ENCODE assay signal across 14 mouse cellular contexts in genomic region chr9:54642556-54642955, GRCm38 (mm10). TPM values are rescaled to one million over a fixed set of nuclear protein-coding genes. Genes with fewer than 3 reads are reported as not detected.
A peak's percentile ranks its signal among the peaks of the same experiment; 100 is the strongest.
DNase-seq lines count a peak whose midpoint lies in the region; TF ChIP-seq lines count a peak whose summit lies in the region.
"Had no signal": no experiment of that assay in that cellular context is flagged by ENCODE, and none has a peak within 500 bp of the region (broad histone marks: within the 10 kb centered on the region; RNA-seq: fewer than 3 reads in every experiment).

No protein-coding gene starts in this region.

- peak; percentile 19 for DNase-seq in lung, postnatal 25 days (ENCODE audit: low spot score)
- DNase-seq in lung, postnatal 4 days = no peak
- DNase-seq in Muller cell, postnatal 12 days (ENCODE audit: inconsistent ontology term) = peak; percentile 30
- DNase-seq in thymus, postnatal 14 days = peak; percentile 47
- DNase-seq in retina, embryonic 14.5 days (ENCODE audit: low spot score) = no peak
- DNase-seq in right cerebral cortex, adult 18-20 months = no peak
- DNase-seq in layer of hippocampus, adult 9-11 months = no peak
- DNase-seq: cerebellum, postnatal 14 days; gastrocnemius, postnatal 36 days; layer of hippocampus, postnatal 36 days; lung, adult 2 months had no signal

- H3K36me3 ChIP-seq in myocyte (ENCODE audit: control insufficient read depth, insufficient read depth) = no peaks in the 10 kb centered on the region
- H3K36me3 ChIP-seq: hindbrain, embryonic 15.5 days; midbrain, embryonic 12.5 days had no signal

- no peaks in the 10 kb centered on the region for H3K27me3 ChIP-seq in myocyte (ENCODE audit: control insufficient read depth, insufficient read depth, insufficient read length)
- H3K27me3 ChIP-seq: hindbrain, embryonic 15.5 days; midbrain, embryonic 12.5 days had no signal

- H3K79me2 ChIP-seq in myocyte (ENCODE audit: control insufficient read depth, insufficient read depth) = peaks cover 14% of the 10 kb centered on the region

- H3K4me3 ChIP-seq in myocyte = peak overlapping the region; percentile 26
- H3K4me3 ChIP-seq: hindbrain, embryonic 15.5 days; midbrain, embryonic 12.5 days had no signal

- no peak overlapping the region for H3ac ChIP-seq in myocyte (ENCODE audit: control insufficient read depth, insufficient read length)

- peak overlapping the region; percentile 70 for H3K4me2 ChIP-seq in myocyte (ENCODE audit: low read depth)
- H3K4me2 ChIP-seq: hindbrain, embryonic 15.5 days; midbrain, embryonic 12.5 days had no signal

- TF ChIP-seq POLR2A in myocyte (IDR thresholded peaks at IDR 0.05; ENCODE audit: insufficient read length, low read depth) = no peak

TF ChIP-seq in myocyte, 11 proteins besides CTCF, POLR2A, EP300 and RAD21:
- TF ChIP-seq MYOD1 (IDR thresholded peaks at IDR 0.05; ENCODE audit: control insufficient read depth in 1 of 3, insufficient read length in 2 of 3, low read depth in 2 of 3) = no peak
- no peak for TF ChIP-seq REST (IDR thresholded peaks at IDR 0.05; ENCODE audit: insufficient read depth, insufficient read length)
- TF ChIP-seq TCF3 (IDR thresholded peaks at IDR 0.05; ENCODE audit: insufficient read length, low read depth) = no peak
- TF ChIP-seq E2F4 (IDR thresholded peaks at IDR 0.05; ENCODE audit: insufficient read depth) = no peak
- no peak for TF ChIP-seq SRF (IDR thresholded peaks at IDR 0.05; ENCODE audit: control insufficient read depth, insufficient read length, low read depth)
- no peak for TF ChIP-seq USF1 (IDR thresholded peaks at IDR 0.05; ENCODE audit: low read depth)
- TF ChIP-seq POLR2AphosphoS2 (IDR thresholded peaks at IDR 0.05; ENCODE audit: insufficient read length, low read depth) = no peak
- TF ChIP-seq MAX (IDR thresholded peaks at IDR 0.05; ENCODE audit: low read depth) = no peak
- TF ChIP-seq CEBPB (IDR thresholded peaks at IDR 0.05; ENCODE audit: insufficient read depth, poor library complexity, severe bottlenecking) = no peak
- TF ChIP-seq MYOG (IDR thresholded peaks at IDR 0.05; ENCODE audit: control insufficient read depth in 1 of 3, insufficient read depth in 1 of 3, insufficient read length in 2 of 3, low read depth in 2 of 3) = no peak
- no peak for TF ChIP-seq TCF12 (IDR thresholded peaks at IDR 0.05; ENCODE audit: insufficient read depth, poor library complexity, severe bottlenecking)

RNA-seq across cellular contexts. Expression of gene Acsbg1, which starts 19.1 kb away (rescaled TPM):
- 48.0 TPM for polyA plus RNA-seq in myocyte (2012; fragmentation: generic; extraction: Trizol)

RNA-seq across cellular contexts. Expression of gene Dnaja4, which starts 56.1 kb away (rescaled TPM):
- polyA plus RNA-seq in myocyte (2012; fragmentation: generic; extraction: Trizol) = 11.7 TPM

RNA-seq across cellular contexts. Expression of gene Idh3a, which starts 56.4 kb away (rescaled TPM):
- 88.5 TPM for polyA plus RNA-seq in myocyte (2012; fragmentation: generic; extraction: Trizol)

Comparison
In these comparisons a context has a peak if more than half of its experiments do, and no peak if none do; other contexts are left out.
1. DNase-seq: peak in lung, postnatal 25 days (single experiment), Muller cell, postnatal 12 days (single experiment) and thymus, postnatal 14 days (single experiment); none in lung, postnatal 4 days (0 of 2), retina, embryonic 14.5 days (single experiment), right cerebral cortex, adult 18-20 months (single experiment) and layer of hippocampus, adult 9-11 months (single experiment).